Mouse (Mus musculus) heart, embryonic 14.5 days (tissue): ENCODE measurements around the gene Gm26938. TPM values are rescaled to one million over a fixed set of nuclear protein-coding genes. Genes with fewer than 3 reads are reported as not detected.
A peak's percentile ranks its signal among the peaks of the same experiment; 100 is the strongest.

Experiments used
- ATAC-seq: fragments of 200-750 bp; cut with Nextera tagmentation; 2 replicates; pipeline ENCODE4 v1.8.0; 2017; ENCODE audit warnings: low read depth, moderate TSS enrichment; ENCODE audit not compliant: insufficient number of reproducible peaks, insufficient read depth, low FRiP score
- H3K27ac ChIP-seq, 2 experiments: fragments of 200-500 bp in 1 of 2; fragments of 300-500 bp in 1 of 2; sonication (generic) in 1 of 2; replicated peaks in 1 of 2; 2 replicates each; pipeline ENCODE4 v1.5.1; 2012 to 2014; ENCODE audit warnings: low read depth in 2 of 2, low read length in 2 of 2, control low read depth in 1 of 2, mild to moderate bottlenecking in 1 of 2, mixed read lengths in 1 of 2; ENCODE audit not compliant: control insufficient read depth in 1 of 2, insufficient read depth in 1 of 2
- H3K27me3 ChIP-seq: fragments of 300-500 bp; sonication (generic); 2 replicates; pipeline ENCODE4 v1.6.1; 2014; ENCODE audit warnings: mild to moderate bottlenecking, low read length, control low read depth; ENCODE audit not compliant: control insufficient read depth, insufficient read depth
- H3K36me3 ChIP-seq: fragments of 300-500 bp; sonication (generic); 2 replicates; pipeline ENCODE4 v1.6.1; 2014; ENCODE audit warnings: mild to moderate bottlenecking, control low read depth, low read length, mixed read lengths; ENCODE audit not compliant: control insufficient read depth, insufficient read depth
- H3K4me1 ChIP-seq, 2 experiments: fragments of 200-500 bp in 1 of 2; fragments of 300-500 bp in 1 of 2; sonication (generic) in 1 of 2; 2 replicates each; pipeline ENCODE4 v1.6.1; 2012 to 2014; ENCODE audit warnings: low read length in 2 of 2, control low read depth in 1 of 2, mixed read lengths in 1 of 2; ENCODE audit not compliant: control insufficient read depth in 2 of 2, insufficient read depth in 2 of 2
- H3K4me2 ChIP-seq: fragments of 300-500 bp; sonication (generic); 2 replicates; pipeline ENCODE4 v1.6.1; 2014; ENCODE audit warnings: mild to moderate bottlenecking, low read length
- H3K4me3 ChIP-seq, 2 experiments: fragments of 200-500 bp in 1 of 2; fragments of 300-500 bp in 1 of 2; sonication (generic) in 1 of 2; 2 replicates each; pipeline ENCODE4 v1.5.1; 2012 to 2014; ENCODE audit warnings: low read length in 2 of 2, mild to moderate bottlenecking in 2 of 2, control low read depth in 1 of 2, low read depth in 1 of 2, moderate library complexity in 1 of 2; ENCODE audit not compliant: control insufficient read depth in 1 of 2, insufficient read depth in 1 of 2
- H3K9ac ChIP-seq: fragments of 300-500 bp; sonication (generic); 2 replicates; pipeline ENCODE4 v1.6.1; 2014; ENCODE audit warnings: mild to moderate bottlenecking, low read length
- H3K9me3 ChIP-seq: fragments of 300-500 bp; sonication (generic); 2 replicates; pipeline ENCODE4 v1.6.1; 2016; ENCODE audit warnings: low read length, control low read depth; ENCODE audit not compliant: control insufficient read depth
- WGBS: fragments of 180-500 bp; shearing (Covaris S2); extraction: QIAGEN DNeasy Blood & Tissue Kit; methylation state at CpG from one replicate; pipeline ENCODE4 v1.1.7; 2014; 5-methylcytosine and 5-hydroxymethylcytosine counted together
- microRNA-seq: library from miRNA; unstranded; fragments of <30 nt; microRNA quantifications from one replicate; pipeline ENCODE4, GENCODE M21; 2016
- polyA plus RNA-seq: library from polyadenylated mRNA; unstranded; fragments of >200 nt; fragmentation: Nextera tagmentation; extraction: Ambion mirVana; gene quantifications from 2 replicates; pipeline ENCODE4 v1.2.1, GENCODE M21; 2014

Gm26938 gene
- polyA plus RNA-seq, 1 experiment from 2014 or later = not detected

GRCm38 (mm10) chr5:139775216-139775926 is 50.8 kb downstream of the Gm26938 start, which contains the start of gene Ints1:
Gene Ints1 (minus strand): TSS chr5:139775674.
- no peak within 1 kb of the TSS for H3K27ac ChIP-seq
- H3K9ac ChIP-seq = peak within 1 kb of the TSS; percentile 90
- peak; percentile 67 for ATAC-seq
- peaks cover 33% of the 10 kb centered on the region for H3K36me3 ChIP-seq
- H3K4me1 ChIP-seq = peaks cover 0 to 9% of the 10 kb centered on the region in 2 experiments; a peak in 2 of 4 replicates
- H3K4me2 ChIP-seq = peak within 1 kb of the TSS; percentile 93
- under 1% methylated on average over 55 of the region's 55 CpGs for WGBS
- H3K27me3 ChIP-seq = no peaks in the 10 kb centered on the region
- H3K9me3 ChIP-seq = no peaks in the 10 kb centered on the region
- H3K4me3 ChIP-seq = peak within 1 kb of the TSS; percentile 95 to 97

GRCm38 (mm10) chr5:139768216-139768615 is 58.0 kb downstream of the Gm26938 start:
- H3K9ac ChIP-seq = no peak overlapping the region
- no peak overlapping the region for H3K4me3 ChIP-seq
- no peaks in the 10 kb centered on the region for H3K4me1 ChIP-seq
- no peaks in the 10 kb centered on the region for H3K9me3 ChIP-seq
- no peaks in the 10 kb centered on the region for H3K27me3 ChIP-seq
- no peak for ATAC-seq
- H3K4me2 ChIP-seq = no peak overlapping the region
- WGBS = 92% methylated on average over 8 of the region's 8 CpGs
- no peak overlapping the region for H3K27ac ChIP-seq
- H3K36me3 ChIP-seq = peaks cover 97% of the 10 kb centered on the region

DNA sequence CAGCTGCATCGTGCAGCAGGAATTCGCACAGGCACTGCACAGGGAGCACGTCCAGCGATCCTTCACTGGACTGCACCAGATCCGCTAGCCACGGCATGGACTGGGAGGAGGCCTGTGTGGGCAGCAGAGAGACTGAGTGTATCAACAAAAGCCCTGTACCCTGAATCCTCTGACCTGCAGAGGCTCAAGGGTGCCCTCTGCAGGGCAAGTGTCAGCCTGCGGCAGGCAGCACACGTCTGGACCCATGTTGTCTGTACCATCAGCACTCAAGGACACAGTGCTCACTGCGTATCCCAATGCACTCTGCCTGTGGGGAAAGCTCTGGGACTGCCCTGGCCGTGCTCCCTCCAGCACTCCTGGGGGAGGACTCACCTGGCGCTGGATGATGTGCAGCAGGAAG is 61.9 kb downstream of the Gm26938 start:
- Histone ChIP-seq H3K9ac (no peak overlapping the region), H3K36me3 (peaks cover 100% of the 10 kb centered on the region), H3K9me3 (no peaks in the 10 kb centered on the region), H3K27me3 (no peaks in the 10 kb centered on the region), H3K4me2 (no peak overlapping the region), H3K4me3 (no peak overlapping the region), H3K4me1 (no peaks in the 10 kb centered on the region), H3K27ac (no peak overlapping the region)
- ATAC-seq = no peak; the same call in 1 of the 2 replicates
- WGBS = 77% methylated on average over 11 of the region's 11 CpGs

- no peaks in the 10 kb centered on the region for H3K9me3 ChIP-seq
- no peak overlapping the region for H3K4me3 ChIP-seq
- WGBS = 83% methylated on average over 16 of the region's 16 CpGs
- H3K9ac ChIP-seq = no peak overlapping the region
- H3K4me1 ChIP-seq = no peaks in the 10 kb centered on the region
- peaks cover 97% of the 10 kb centered on the region for H3K36me3 ChIP-seq
- no peak overlapping the region for H3K4me2 ChIP-seq
- ATAC-seq = no peak
- H3K27me3 ChIP-seq = no peaks in the 10 kb centered on the region
- no peak overlapping the region for H3K27ac ChIP-seq
Observed at GRCm38 (mm10) chr5:139758096-139758495, 68.1 kb downstream of the Gm26938 start.

Small RNA genes lying within 50 kb of the gene (microRNA-seq; reads per million reads assigned to microRNA genes)
- gene Mir7037 = not detected

Other genes starting within 250 kb of the Gm26938 start
- gene Micall2, start 90.1 kb downstream of the Gm26938 start, polyA plus RNA-seq = 0.96 and 1.3 TPM in 2 replicates
- gene Ints1, start 50.7 kb downstream of the Gm26938 start, polyA plus RNA-seq = 17.1 and 19.8 TPM in 2 replicates
- 10.6 and 11.2 TPM in 2 replicates for gene Mafk, start 34.9 kb downstream of the Gm26938 start, polyA plus RNA-seq
- gene Tmem184a, start 6.5 kb downstream of the Gm26938 start, polyA plus RNA-seq = 0.05 and 0.19 TPM in 2 replicates
- 41.1 and 44.5 TPM in 2 replicates for gene Psmg3, start 478 bp upstream of the Gm26938 start, polyA plus RNA-seq
- gene Elfn1, start 81.5 kb upstream of the Gm26938 start, polyA plus RNA-seq = 0.07 TPM in 1 of 2 replicates, not detected in the other